Mouse (Mus musculus) heart, postnatal 0 days (tissue): ENCODE measurements around the gene Cnst.

ENCODE experiments used
- CTCF ChIP-seq: IDR thresholded peaks from 2 replicates; pipeline ENCODE4 v1.5.1; 2016; ENCODE audit warnings: antibody characterized with exemption, control low read depth, low read depth
- EP300 ChIP-seq: IDR thresholded peaks from 2 replicates; pipeline ENCODE4 v1.6.1; 2016; ENCODE audit warnings: antibody characterized with exemption, low read depth

DNA sequence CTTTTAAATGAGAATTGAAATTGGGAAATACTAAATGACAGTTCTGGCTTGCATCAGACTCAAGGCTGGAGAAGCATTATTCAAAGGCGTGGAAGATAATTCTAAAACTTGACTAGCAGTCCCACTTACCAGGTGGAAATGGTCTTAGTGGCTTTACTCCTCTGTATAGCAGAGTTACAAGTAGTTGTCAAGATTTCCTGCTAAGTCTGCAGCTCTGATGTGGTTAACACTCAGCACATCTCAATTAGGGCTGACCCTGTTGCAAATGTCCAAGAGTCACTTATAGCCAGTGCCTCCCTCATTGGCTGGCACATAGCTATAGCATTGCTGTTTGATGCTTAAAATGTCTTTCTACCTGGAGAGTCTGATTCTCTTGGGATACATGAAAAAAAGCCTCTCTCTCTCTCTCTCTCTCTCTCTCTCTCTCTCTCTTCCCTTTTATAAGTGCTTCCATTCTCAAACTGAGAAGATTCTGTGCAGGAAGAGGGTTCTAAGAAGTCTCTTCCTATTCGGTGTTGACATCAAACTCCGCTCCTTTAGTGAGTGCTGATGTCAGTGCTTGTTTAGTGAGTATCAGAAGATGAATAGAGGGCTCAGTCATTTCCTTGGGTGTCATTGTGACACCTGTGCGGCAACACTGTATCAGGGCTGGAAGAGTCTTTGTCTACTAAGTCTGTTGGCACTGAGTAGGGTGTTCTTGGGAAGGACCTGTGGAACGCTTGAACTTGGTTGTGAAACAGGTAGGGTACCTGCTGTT lies 3.0 kb downstream of the Cnst start:
- TF ChIP-seq EP300: no peak
- TF ChIP-seq CTCF: no peak
